Mouse (Mus musculus): ENCODE results near the gene Prickle3. TPM values are rescaled to one million over a fixed set of nuclear protein-coding genes. Genes with fewer than 3 reads are reported as not detected.
"Not testable (repeated sequence)": the region's sequence is repeated elsewhere in the genome, so short reads cannot be mapped to it uniquely, and the experiment has no call there.

Gene Prickle3
- polyA plus RNA-seq, 2 experiments, result 0.34 to 1.2 TPM

DNA sequence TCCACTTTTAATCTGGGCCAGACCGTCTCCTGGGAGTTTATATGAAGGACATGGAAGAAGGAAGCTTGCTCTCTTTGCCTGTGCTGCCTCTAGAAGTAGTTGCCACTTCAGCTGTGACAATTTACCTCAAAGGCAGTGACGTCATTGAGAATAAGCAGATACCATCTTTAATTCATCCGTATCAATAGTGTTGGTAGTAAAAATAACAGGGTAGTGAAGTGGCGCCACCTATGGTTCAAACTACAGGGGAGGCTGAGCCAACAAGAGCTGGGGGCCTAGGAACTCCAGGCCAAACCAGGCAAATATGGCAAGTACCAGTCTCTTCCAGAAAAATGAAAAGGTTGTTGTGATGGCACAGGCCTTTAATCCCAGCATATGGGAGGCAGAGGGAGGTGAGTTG lies 35.8 kb downstream of the Prickle3 start:
- H3K4me1 ChIP-seq (replicated peaks; ENCODE audit: control insufficient read depth in 2 of 2, insufficient read depth in 2 of 2, low read length in 1 of 2), result no peaks in the 10 kb centered on the region
- H3K9me3 ChIP-seq (ENCODE audit: control insufficient read depth, low read length), result no peaks in the 10 kb centered on the region
- H3K4me2 ChIP-seq (ENCODE audit: low read depth), result no peak overlapping the region
- DNase-seq (ENCODE audit: low read depth in 3 of 3, low spot score in 3 of 3) (no peak), ATAC-seq (ENCODE audit: insufficient read depth) (no peak)
- WGBS (ENCODE audit: insufficient replicate concordance), result 24% methylated on average over 4 of the region's 4 CpGs
- no peak overlapping the region for H3K27ac ChIP-seq
- no peak overlapping the region for H3K4me3 ChIP-seq (ENCODE audit: insufficient read depth in 1 of 2, low read depth in 2 of 2, low read length in 2 of 2)
- H3K27me3 ChIP-seq (ENCODE audit: control insufficient read depth, insufficient read depth, low read length), result no peaks in the 10 kb centered on the region
- TF ChIP-seq CTCF (IDR thresholded peaks at IDR 0.05; ENCODE audit: low read depth), result peak; percentile 42
- TF ChIP-seq EP300 (IDR thresholded peaks at IDR 0.05; ENCODE audit: low read depth), result no peak
- H3K9ac ChIP-seq (replicated peaks), result no peak overlapping the region
- H3K36me3 ChIP-seq (replicated peaks; ENCODE audit: control insufficient read depth, insufficient read depth, low read depth), result no peaks in the 10 kb centered on the region

DNA sequence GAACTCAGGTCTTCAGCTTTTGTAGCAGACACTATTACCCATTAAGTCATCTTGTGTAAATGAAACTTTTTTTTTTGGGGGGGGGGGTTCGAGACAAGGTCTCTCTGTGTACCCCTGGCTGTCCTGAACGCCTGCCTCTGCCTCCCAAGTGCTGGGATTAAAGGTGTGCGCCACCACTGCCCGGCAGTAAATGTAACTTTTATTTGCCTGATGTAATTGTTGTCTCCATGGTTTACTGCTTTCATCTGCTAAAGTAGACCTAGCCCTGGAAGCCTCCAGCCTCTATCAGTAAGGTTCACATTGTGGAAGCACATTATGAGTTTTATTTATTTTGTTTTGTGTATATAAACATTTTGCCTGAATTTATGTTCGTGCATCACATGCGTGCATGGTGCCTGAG lies 39.5 kb downstream of the Prickle3 start:
- WGBS (ENCODE audit: insufficient replicate concordance), result 34% methylated on average over 6 of the region's 6 CpGs

GRCm38 (mm10) chrX:7696954-7697381 lies 39.9 kb downstream of the Prickle3 start, which contains the start of gene Gpkow:
Gene Gpkow, plus strand, starts transcription at chrX:7697131.
- Histone ChIP-seq H3K4me2 (ENCODE audit: low read depth) (peak within 1 kb of the TSS; percentile 76), H3K27ac (peak within 1 kb of the TSS; percentile 27), H3K4me1 (replicated peaks; ENCODE audit: control insufficient read depth in 2 of 2, insufficient read depth in 2 of 2, low read length in 1 of 2) (peaks cover 0 to 2% of the 10 kb centered on the region in 2 experiments; a peak in 1 of 4 replicates), H3K9me3 (ENCODE audit: control insufficient read depth, low read length) (no peaks in the 10 kb centered on the region), H3K4me3 (ENCODE audit: insufficient read depth in 1 of 2, low read depth in 2 of 2, low read length in 2 of 2) (peak within 1 kb of the TSS; percentile 80 to 98), H3K9ac (replicated peaks) (peak within 1 kb of the TSS; percentile 77), H3K27me3 (ENCODE audit: control insufficient read depth, insufficient read depth, low read length) (no peaks in the 10 kb centered on the region), H3K36me3 (replicated peaks; ENCODE audit: control insufficient read depth, insufficient read depth, low read depth) (no peaks in the 10 kb centered on the region; the same call in 1 of the 2 replicates)
- WGBS (ENCODE audit: insufficient replicate concordance), result 10% methylated on average over 33 of the region's 33 CpGs
- peak; percentile 81 to 86 (median 86) for DNase-seq (ENCODE audit: low read depth in 3 of 3, low spot score in 3 of 3)
- TF ChIP-seq EP300 (IDR thresholded peaks at IDR 0.05; ENCODE audit: low read depth) (no peak), CTCF (IDR thresholded peaks at IDR 0.05; ENCODE audit: low read depth) (no peak)
- ATAC-seq (ENCODE audit: insufficient read depth), result peak; percentile 96

More for the DNA sequence above, 39.5 kb downstream of the Prickle3 start:
- no peak overlapping the region for H3K27ac ChIP-seq
- H3K4me3 ChIP-seq (ENCODE audit: insufficient read depth in 1 of 2, low read depth in 2 of 2, low read length in 2 of 2), result peak overlapping the region in 1 of 2 experiments; percentile 80; a peak in 2 of 4 replicates
- no peaks in the 10 kb centered on the region for H3K27me3 ChIP-seq (ENCODE audit: control insufficient read depth, insufficient read depth, low read length)
- no peak overlapping the region for H3K9ac ChIP-seq (replicated peaks)
- no peaks in the 10 kb centered on the region for H3K9me3 ChIP-seq (ENCODE audit: control insufficient read depth, low read length)
- peak; percentile 29 for ATAC-seq (ENCODE audit: insufficient read depth)
- H3K4me2 ChIP-seq (ENCODE audit: low read depth), result peak overlapping the region; percentile 37
- no peaks in the 10 kb centered on the region; the same call in 1 of the 2 replicates for H3K36me3 ChIP-seq (replicated peaks; ENCODE audit: control insufficient read depth, insufficient read depth, low read depth)
- no peak for TF ChIP-seq CTCF (IDR thresholded peaks at IDR 0.05; ENCODE audit: low read depth)
- TF ChIP-seq EP300 (IDR thresholded peaks at IDR 0.05; ENCODE audit: low read depth), result no peak
- peaks cover 0 to 2% of the 10 kb centered on the region in 2 experiments; a peak in 1 of 4 replicates for H3K4me1 ChIP-seq (replicated peaks; ENCODE audit: control insufficient read depth in 2 of 2, insufficient read depth in 2 of 2, low read length in 1 of 2)
- DNase-seq (ENCODE audit: low read depth in 3 of 3, low spot score in 3 of 3), result no peak

DNA sequence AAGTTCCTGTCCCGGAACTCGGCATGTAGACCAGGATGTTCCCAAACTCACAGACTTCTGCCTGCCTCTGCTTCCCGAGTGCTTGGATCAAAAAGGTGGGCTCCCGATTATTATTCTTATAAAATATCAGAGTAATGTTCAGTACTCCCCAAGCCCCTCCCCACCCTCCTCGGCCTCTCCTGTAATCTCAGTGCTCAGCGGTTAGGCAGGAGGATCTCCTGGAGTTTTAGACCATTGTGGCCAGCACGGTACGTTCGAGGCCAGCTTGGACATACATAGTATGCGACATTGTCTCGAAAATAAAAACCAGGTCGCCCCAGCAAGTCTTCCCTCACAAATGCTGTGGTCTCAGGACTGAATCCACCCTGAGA lies 56.7 kb downstream of the Prickle3 start:
- not testable (repeated sequence) for H3K36me3 ChIP-seq (replicated peaks; ENCODE audit: control insufficient read depth, insufficient read depth, low read depth); DNase-seq (ENCODE audit: low read depth in 3 of 3, low spot score in 3 of 3); H3K9me3 ChIP-seq (ENCODE audit: control insufficient read depth, low read length); H3K4me1 ChIP-seq (replicated peaks; ENCODE audit: control insufficient read depth in 2 of 2, insufficient read depth in 2 of 2, low read length in 1 of 2); H3K27ac ChIP-seq; H3K27me3 ChIP-seq (ENCODE audit: control insufficient read depth, insufficient read depth, low read length)
- Histone ChIP-seq H3K9ac (replicated peaks) (peak overlapping the region; percentile 55), H3K4me2 (ENCODE audit: low read depth) (peak overlapping the region; percentile 68), H3K4me3 (ENCODE audit: insufficient read depth in 1 of 2, low read depth in 2 of 2, low read length in 2 of 2) (peak overlapping the region; percentile 54 to 64)
- 10% methylated on average over 5 of the region's 12 CpGs for WGBS (ENCODE audit: insufficient replicate concordance)
- peak; percentile 16 for ATAC-seq (ENCODE audit: insufficient read depth)

DNA sequence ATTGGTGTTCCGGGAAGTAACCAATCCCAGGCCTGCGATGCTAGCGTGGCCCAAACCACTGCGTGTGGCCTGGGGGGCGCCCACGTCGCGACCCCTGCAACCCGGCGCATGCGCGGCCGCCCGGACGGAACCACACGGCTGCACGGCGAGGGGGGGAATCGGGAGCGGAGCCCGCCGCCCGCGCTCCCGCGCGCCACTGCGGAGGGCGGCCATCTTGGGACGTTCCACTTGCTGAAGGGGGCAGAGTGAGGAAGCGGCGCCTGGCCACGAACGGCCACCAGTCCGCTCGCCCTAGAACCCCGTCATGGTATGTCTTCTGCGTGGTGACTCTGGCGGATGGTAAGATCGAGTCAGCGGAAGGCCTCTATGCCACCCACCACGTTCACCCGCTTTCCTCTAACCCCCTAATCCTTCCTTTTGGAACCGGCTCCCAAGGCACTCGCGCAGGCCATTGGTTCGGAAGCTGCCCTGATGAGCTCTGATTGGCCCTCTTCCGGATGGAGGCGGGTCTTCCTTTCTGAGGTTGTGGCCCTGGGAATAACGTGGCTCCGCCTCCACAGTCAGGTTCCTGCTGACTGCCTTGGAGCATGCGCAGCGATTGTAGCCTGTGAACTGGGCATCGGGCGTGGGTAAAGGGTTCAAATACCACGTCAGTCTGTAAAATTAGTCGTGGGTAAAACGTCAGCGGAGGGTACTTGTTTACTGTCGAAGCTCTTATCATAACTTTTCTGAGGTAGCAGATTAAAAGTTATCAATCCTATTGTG lies 57.3 kb downstream of the Prickle3 start, which contains the start of gene Wdr45:
Gene Wdr45 (plus strand): TSS at position 199 of the 765 bp plus-strand sequence.
- not testable (repeated sequence) for H3K27ac ChIP-seq

GRCm38 (mm10) chrX:7716058-7716457 lies 59.0 kb downstream of the Prickle3 start:
- not testable (repeated sequence) for DNase-seq (ENCODE audit: low read depth in 3 of 3, low spot score in 3 of 3); H3K9ac ChIP-seq (replicated peaks); H3K27ac ChIP-seq; H3K9me3 ChIP-seq (ENCODE audit: control insufficient read depth, low read length); ATAC-seq (ENCODE audit: insufficient read depth); H3K36me3 ChIP-seq (replicated peaks; ENCODE audit: control insufficient read depth, insufficient read depth, low read depth); H3K4me2 ChIP-seq (ENCODE audit: low read depth); H3K4me1 ChIP-seq (replicated peaks; ENCODE audit: control insufficient read depth in 2 of 2, insufficient read depth in 2 of 2, low read length in 1 of 2); H3K27me3 ChIP-seq (ENCODE audit: control insufficient read depth, insufficient read depth, low read length); H3K4me3 ChIP-seq (ENCODE audit: insufficient read depth in 1 of 2, low read depth in 2 of 2, low read length in 2 of 2)
- WGBS (ENCODE audit: insufficient replicate concordance), result 5% methylated on average over 1 of the region's 1 CpGs

More for the DNA sequence above, 57.3 kb downstream of the Prickle3 start, which contains the start of gene Wdr45:
- WGBS (ENCODE audit: insufficient replicate concordance), result 5% methylated on average over 35 of the region's 60 CpGs
- peak within 1 kb of the TSS; percentile 68 for H3K4me2 ChIP-seq (ENCODE audit: low read depth)
- not testable (repeated sequence) for H3K9me3 ChIP-seq (ENCODE audit: control insufficient read depth, low read length); H3K27me3 ChIP-seq (ENCODE audit: control insufficient read depth, insufficient read depth, low read length); H3K36me3 ChIP-seq (replicated peaks; ENCODE audit: control insufficient read depth, insufficient read depth, low read depth); H3K4me1 ChIP-seq (replicated peaks; ENCODE audit: control insufficient read depth in 2 of 2, insufficient read depth in 2 of 2, low read length in 1 of 2)
- DNase-seq (ENCODE audit: low read depth in 3 of 3, low spot score in 3 of 3) (peak; percentile 91 to 92 (median 91)), ATAC-seq (ENCODE audit: insufficient read depth) (peak; percentile 95)
- peak within 1 kb of the TSS; percentile 55 for H3K9ac ChIP-seq (replicated peaks)
- H3K4me3 ChIP-seq (ENCODE audit: insufficient read depth in 1 of 2, low read depth in 2 of 2, low read length in 2 of 2), result peak within 1 kb of the TSS; percentile 54 to 64

Measured in liver, embryonic 14.5 days (tissue).